Mouse (Mus musculus) lung, postnatal 4 days (tissue): ENCODE results near the gene Irak1.

ENCODE experiments used
- DNase-seq, 2 experiments: peaks; one replicate each; pipeline ENCODE4 v3.0.0; 2021

Irak1 gene

DNA sequence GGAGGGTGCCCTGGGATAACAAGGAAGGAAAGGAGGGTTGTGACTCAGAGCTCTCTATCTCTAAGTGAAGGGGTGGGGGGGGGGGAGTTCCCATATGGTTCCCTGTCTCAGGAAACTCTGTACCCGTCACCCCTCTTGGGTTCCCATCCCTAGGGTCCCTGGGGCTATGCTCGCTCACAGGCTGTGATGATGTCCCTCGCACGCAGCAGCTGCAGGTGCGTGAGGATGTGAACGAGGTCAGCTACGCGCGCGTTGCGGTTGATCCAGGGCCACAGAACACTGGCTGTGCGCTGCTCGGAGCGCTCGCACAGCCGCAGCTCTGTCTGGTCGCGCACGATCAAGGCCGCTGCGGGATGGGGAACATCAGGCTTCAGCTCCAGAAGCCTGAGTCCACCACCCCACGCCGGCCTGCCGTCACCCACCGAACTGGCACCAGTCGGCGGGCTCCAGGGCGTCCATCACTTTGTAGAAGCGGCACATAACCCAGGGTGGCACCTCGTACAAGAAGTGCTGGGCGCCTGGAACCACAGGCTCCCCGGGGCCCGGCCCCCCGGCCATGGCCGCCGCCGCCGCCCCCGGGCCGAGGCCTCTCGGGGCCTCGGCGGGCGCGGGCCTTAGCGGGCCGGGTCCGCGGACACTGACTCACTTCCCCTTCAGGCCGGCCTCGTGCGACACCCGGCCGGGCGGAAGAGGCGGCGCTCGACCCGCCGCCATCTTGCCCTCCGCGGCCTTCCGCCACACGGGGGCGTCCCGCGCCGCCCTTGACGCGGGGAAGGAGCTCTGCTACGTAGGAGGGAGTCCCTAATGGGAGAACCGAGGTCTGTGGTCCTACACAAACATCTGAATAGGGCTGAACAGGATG lies at the start of gene Irak1:
Gene Irak1, minus strand, starts transcription at position 731 of the 862 bp plus-strand sequence.
- DNase-seq: peak; percentile 89 to 90

DNA sequence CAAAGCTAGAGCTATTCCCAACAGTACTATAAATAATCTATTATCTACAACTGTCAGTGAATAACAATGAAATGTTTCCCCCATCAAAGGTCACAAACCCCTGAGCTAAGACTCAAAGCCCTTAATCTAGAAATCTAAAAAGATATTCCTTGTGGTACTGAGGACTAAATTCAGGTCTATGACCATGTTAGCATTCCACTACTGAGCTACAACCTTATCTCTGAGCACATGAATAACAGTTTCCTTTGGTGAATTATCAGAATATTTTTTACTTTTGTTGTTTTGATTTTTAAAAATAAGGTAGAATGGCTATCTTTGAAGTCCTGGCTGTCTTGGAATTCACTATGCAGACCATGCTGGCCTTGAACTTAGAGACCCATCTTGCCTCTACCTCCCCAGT lies 47.1 kb upstream of the Irak1 start:
- DNase-seq: no peak

DNA sequence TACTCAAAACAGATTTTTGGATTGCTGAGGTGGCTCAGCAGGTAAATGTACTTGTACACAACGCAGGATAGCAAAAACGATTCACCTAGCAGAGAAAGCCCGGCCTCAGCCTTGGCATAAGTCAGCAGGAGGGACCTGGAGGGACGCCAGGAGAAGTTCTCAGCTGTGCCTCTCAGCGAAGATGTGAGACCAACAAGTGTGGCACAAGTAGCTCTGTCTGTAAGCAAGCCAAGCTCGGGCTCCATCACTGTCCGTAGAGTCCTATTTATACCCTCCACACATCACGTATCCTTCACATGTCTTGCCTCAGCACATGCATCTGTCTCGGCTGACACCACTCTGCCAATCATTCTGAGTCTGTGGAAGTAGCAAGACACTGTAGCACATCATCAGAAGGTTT lies 44.2 kb upstream of the Irak1 start:
- DNase-seq: no peak

DNA sequence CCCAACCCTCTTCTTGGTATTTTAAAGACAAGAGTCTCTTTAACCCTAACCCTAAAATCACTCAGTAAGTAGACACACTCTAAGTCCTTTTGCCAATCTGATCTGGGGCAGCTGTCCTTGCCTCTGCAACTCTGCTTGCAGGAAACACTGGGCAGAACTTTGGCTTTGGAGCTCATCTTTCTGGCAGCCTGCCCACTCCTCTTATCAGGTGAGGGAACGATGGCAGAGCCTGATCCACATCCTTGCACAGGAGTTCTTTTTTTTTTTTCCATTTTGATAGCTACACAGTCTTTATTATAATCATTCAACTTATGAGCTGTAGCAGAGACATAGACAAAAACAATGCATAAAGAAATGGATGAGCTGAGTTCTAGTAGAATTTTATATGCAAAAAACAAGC lies 21.4 kb upstream of the Irak1 start:
- no peak for DNase-seq

DNA sequence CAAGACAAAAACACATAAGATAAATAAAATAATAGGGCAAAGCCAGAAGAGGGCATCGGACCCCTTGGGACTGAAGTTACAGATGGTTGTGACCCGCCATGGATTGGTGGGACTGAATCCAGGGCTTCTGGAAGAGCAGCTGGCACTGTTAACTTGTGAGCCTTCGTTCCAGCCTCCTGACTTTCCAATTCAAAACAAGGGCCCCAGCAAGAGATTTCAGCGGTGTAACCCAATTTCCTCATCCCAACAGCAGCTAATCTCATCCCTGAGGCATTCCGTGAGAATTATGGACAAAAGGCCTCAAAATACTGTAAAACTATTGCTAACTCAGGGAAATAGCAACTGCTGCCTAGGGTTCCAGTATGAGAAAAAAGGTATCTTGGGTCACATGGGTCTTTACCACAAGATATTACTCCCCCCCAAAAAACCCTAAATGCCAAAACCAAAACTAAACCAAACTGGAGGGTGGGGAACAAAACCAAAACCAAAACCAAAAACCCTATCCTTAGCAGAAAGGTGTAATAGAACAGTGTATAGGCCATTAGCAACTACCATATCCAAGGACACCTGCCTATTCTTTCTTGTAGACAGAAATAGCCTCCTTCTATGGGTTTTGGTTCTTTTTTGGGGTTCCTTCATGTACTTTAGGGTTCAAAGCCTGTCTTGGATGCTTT lies 14.1 kb upstream of the Irak1 start:
- DNase-seq: no peak

DNA sequence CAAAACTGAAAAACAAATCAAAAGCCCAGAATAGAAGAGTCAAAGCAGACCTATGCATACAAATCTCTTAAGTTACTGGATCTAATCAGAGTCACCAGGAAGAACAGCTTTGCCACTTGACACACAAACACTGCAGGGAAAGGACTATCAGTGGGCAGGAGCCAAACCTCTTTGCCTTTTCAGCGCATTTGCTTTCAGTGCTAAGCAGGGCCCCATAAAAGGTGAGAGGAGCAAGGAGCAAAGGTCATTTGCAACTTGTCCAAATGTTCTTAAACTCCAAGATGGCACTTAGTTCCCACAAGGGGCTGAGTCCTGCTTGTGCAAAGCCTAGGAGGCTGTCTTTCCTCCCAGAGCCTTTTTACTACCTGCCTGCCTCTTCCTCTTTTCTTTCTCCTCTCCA lies 6.3 kb upstream of the Irak1 start:
- no peak for DNase-seq

DNA sequence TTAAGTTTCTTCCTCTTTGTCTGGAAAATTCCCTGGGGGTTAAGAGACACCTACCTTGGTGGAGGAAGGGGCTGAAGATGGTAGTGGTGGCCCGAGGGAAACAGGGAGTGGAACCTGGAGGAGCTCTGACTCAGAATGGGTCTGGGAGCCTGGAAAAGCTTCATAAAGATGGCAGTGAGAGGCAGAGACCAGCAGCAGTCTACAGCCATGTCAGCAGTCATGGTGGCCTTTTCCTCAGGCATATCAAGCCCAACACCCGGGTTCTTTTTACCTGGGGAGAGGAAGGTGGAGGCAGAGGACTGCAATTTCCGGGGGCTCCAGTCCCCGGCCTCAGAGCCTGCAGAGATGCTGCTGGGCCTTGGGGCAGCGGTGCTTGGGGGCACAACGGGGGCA lies 927 bp downstream of the Irak1 start:
- DNase-seq: no peak

DNA sequence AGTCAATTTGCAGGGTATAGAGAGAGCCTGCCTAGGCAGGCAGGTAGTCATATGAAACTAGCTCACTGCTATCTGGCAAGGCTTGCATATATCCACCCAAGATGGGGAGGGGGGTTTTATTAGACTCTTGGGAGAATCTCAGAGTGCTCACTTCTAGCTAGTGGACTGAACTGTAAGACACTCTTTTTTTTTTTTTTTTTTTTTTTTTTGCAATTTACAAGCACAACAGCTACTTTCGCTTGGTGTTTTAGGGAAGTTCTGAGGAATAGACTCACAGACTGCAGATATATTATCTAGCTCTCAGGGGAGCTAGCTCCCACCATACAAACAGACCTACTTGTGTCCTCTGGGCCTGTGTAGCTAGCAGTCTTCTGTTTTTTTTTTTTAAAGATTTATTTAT lies 9.1 kb downstream of the Irak1 start:
- DNase-seq: no peak

DNA sequence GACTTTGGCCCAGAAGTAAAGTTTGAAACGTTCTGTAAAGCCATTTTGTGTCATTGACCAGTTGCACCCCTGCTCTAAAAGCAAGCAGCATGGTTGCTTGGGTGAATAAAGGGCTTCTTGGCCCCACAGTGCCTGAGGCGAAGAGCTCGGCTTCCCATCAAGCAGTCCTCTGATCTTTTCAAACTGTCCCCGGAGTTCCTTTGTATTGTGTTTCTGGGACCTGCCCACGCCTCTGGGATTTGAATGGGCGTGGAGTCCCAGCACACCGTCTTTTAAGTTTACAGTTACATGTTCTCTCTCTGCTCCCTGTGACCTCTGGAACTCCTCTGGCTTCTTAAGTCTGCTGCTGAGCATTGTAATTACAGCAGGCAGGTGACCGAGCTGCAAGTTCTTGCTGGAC lies 15.7 kb downstream of the Irak1 start:
- DNase-seq: no peak

DNA sequence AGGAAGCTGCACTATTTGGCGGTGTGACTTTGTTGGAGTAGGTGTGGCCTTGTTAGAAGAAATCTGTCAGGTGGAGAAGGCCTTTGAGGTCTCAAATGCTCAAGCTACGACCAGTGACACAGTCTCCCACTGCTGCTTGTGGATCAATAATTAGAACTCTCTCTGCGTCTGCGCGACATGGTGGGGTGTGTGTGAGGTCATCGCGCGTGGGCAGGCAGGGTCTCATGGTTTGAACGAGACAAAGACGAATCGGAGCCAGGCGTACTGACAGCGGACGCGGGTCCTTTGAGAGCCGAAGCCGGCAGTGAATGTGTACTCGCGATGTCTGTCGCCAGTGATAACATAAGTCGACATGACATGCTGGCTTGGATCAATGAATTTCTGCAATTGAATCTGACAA lies 17.3 kb downstream of the Irak1 start:
- no peak for DNase-seq

DNA sequence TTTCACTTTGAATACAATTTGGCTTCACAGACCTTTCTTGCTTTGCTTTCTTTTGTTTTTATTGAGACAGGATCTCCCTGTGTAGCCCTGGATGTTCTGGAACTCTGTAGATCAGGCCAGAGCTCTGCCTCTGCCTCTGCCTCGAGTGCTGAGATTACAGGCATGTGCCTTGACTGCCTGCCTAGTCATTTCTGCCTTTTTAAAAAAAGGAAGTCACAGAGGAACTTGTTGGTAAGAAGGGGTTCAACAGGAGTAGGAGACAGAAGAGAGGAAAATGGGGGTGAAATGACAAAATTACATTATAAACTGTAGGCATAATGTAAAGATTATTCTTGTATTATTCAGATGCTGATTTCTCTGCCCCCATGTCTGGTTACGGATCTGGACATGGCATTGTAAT lies 20.1 kb downstream of the Irak1 start:
- DNase-seq: no peak

DNA sequence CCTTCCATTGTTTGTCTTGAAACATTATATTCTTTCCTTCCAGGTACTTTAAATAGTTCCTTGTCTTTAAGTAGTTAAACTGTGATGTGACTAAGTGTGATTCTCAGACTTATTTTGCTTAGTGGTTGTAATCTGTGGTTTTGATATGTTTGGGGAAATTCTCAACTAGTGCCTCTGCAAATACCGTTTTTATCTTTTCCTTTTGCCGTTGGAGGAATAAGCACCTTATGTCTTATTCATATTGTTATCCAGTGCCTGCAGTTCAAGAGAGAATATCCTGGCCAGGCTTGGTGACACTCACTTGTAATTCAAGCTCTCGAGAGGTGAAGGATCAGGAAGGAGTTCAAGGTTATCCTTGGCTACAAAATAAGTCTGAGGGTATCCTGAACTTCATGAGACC lies 22.7 kb downstream of the Irak1 start:
- DNase-seq: no peak

DNA sequence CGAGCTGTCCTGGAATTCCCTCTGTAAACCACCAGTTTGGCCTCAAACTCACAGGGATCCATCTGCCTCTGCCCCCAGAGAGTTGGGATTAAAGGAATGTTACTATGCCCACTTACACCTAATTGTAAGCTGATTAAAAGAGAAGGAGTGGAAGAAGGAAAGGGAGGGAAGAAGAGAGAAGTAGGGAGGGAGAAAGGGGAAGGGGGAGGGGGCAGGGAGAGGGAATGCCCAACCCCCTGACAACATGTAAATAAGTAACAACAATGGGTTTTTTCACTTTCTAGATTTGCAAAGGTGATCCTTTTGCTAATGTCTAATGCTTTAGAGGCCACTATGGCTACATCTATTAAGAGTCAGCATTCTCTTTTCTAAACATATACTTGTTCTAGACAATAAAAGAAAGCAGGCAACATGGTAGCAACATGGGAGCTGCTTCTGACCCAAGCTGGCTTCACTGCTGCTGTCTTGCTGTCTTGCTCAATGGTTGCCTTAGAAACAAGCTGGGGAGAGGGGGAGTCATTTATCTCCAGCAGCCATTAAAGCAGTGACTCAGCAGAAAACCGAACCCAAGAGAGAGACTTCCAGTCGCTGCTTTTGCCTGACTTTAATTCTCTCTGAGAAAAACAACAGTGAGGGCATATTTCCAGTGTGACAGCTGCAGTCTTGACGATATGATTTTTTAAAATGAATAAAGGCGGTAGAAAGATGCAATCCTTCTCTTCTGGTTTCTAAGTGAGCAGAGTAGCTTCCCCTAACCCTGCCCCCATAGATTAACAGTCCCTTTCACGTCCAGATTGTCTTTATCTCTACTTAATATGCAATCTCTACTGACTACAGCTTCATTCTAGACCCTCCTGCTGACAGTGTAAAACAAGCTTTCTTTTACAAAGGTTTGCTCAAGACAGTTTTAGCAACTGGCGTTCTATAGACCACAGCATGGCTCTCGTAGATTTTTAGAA lies 24.5 kb downstream of the Irak1 start:
- peak in 1 of 2 experiments; percentile 25 for DNase-seq

DNA sequence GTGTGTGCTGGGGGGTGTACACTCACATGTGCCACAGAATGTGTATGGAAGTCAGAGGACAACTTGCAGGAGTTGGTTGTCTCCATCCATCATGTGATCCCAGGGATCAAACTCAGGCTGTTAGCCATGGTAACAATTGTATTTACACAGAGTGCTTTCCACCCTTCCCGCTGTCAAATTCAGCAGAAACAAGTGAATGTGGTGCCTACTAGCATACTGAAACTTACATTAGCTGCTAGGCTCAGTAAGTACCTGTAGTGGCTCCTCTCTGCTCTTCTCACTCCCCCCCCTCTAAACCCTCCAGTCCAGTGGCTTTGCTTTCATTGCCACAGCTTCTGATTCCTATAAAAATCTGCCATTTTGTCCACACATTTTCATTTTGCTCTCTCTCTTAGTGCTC lies 45.9 kb downstream of the Irak1 start:
- no peak for DNase-seq

DNA sequence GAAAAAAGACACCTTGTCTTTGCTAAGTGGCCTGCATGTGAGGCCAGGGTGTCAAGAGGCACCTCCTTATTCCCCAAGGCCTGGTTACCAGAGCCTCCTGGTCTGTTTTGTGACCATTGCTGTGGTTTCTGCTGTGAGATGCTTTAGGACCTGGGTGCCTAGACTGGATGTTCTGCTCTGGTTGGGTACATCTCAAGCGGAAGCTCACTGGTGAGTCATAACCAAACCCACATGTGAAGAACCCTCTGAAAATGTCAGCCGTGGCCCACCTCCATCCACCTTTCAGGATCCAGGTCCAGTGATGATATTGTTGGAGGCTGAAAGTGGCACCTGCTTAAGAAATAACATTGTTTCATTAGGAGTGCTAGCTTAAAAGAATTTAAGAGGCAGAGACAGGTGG lies 47.4 kb downstream of the Irak1 start:
- no peak for DNase-seq

DNA sequence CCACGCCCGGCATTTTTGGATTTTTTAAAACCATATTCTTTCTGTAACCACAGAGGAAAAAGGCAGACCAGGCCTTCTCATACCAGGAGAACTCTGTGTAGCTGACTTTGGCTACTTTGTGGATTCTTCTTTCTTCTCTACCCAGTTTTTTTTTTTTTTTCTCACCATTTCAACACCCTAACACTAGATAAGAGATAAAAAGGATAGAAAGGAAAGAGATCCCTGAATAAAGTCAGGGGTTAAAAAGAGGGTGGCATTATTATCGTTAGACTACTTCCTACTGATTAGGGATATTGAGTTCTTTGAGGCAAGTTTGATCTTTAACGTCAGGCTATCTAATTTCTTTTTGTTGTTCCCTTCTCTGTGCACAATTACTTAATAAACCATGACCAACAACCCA lies 50.9 kb downstream of the Irak1 start:
- no peak for DNase-seq

DNA sequence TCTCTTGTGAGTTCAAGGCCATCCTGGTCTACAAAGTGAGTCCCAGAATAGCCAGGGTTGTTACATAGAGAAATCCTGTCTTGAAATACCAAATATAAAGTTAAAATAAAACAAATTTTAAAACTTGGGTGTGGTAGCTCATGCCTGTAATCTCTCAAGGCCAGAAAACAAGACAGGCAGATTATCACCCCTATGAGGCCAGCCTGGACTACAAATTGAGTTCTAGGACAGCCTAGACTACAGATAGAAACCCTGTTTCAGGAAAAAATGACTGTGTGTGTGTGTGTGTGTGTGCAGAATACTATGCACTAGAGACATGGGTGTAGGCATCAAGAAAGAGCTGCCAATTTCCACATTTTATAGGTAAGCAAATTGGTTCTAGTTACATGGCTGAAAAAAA lies 52.9 kb downstream of the Irak1 start:
- no peak for DNase-seq

DNA sequence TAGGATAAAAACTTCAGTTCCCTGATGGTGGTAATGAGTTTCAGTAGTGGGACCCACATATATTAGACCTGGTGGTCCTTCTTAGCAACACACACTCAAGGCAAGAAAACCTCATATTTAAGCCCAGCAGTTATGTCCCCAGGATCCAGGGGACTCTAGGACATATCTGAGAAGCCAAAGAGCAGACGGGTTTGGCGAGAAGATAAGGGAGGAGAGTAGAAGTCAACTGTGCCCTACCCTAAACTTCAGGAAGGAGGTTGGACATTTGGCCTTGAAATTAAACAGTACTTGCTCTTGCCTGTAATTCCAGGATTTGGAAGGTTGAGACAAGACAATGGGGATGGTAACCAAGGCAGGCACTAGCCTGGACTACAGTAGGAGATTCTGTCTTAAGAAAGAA lies 54.0 kb downstream of the Irak1 start:
- DNase-seq: no peak

DNA sequence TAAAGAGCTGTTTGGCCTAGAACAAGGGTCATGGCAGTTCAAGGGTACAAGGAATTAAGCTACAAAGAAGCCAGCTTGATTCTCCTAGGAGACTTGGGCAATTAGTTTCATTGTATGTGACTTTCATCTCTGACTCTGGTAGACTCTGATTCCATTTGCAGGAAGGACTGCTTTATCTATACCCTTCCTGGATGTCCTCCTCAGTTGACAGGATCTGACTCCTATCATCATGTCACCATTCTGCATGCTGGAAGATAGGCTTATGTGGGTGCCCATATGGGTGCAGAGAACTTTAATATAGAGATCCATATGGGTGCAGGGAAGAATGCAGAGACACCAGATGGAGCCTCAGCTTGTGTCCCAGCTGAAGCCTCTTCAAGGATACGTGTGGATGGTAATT lies 54.6 kb downstream of the Irak1 start:
- no peak for DNase-seq

DNA sequence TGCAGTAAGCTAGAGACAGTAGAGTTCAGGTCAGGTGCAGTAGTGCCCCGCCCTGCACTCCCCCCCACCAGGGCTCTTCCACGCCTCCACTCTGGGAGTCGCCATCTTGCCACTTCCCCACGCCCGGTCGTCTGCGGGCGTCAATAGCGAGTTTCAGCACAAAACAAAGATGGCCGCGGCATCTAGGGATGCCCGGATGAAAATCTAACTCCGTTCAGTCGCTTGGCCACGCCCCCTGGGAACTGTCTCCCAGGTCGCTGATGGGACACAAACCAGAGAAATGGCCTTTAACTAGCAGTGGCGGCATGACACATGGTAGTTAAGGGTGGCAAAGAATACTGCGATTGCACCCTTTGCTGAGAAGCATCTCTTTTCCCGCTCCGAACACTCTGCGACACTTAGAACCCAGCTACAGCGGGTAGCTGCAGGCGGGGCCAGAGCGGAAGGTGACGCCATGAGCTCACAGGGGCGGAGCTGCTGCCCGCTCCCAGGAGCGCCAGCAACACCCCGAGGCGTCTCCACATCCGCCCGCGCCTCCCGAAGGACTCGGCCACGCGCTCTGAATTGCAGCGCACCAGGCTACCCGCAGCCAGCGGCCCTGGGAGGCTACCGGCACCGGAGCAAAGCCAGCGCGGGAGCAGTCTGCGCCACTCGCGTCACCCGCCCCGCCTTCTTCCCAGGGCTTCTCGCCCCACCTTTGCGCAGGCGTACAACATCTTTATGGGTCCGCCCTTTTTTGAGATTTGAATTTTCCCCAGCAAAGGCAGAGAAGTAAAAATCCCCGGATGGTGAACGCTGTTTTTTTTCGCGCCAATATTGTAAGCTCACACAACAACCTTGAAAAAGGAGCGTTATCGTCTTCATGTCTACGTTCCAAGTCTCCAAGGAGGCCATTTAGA lies 56.3 kb downstream of the Irak1 start:
- peak; percentile 90 to 93 for DNase-seq

DNA sequence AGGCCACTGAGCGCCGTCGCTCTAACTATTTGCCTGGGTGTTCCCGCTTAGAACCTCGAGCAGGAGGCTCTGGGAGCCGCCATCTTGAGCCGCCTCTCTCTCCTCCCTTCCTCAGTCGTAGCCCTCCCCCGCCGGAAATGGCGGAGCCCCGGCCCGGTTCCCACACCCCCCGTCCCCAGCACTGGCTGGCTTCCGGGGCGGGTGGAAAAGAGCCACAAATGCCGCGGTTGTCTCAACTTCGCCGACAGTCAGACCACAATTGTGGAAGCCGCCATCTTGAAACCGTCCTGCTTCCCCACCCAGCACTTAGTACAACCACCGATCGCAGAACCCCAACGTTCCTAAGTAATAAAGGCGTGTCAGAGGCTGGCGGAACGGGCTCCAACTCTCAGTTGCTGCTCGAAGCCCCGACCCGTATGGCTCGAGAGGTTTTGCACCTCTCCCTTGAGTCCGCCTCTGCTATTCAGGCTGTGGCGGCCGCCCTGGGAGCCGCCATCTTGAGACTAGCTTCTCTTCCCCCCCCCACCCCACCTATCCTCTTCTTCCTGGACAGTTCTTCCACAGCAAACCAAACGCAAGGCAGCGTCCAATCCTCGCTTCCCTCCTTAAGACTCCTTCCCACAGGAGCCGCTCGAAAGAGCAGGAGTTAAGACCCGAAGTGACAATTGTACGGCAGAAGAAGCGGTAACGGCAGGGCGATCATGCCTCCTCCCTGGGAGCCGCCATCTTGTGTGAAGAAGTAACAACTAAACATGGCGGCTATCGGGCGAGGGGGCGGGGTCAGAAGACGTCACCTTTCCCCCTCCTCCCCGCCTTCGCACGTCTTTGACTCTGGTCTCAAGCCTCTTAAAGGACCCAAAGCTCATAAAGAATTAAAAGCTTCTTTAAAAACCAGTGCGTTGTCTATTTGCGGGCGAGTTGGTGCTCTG lies 57.2 kb downstream of the Irak1 start, which contains the start of gene Hcfc1:
Gene Hcfc1, minus strand, starts transcription at position 110 of the 929 bp plus-strand sequence.
- peak; percentile 91 to 94 for DNase-seq
